Mouse (Mus musculus): Measurements from ENCODE around the gene Rpa1. TPM values are rescaled to one million over a fixed set of nuclear protein-coding genes. Genes with fewer than 3 reads are reported as not detected.
A peak's percentile ranks its signal among the peaks of the same experiment; 100 is the strongest.
"Not testable (repeated sequence)": the region's sequence is repeated elsewhere in the genome, so short reads cannot be mapped to it uniquely, and the experiment has no call there.

The Rpa1 gene
- total RNA-seq, 1 experiment from 2014 or later = 59.3 TPM

- no peak for DNase-seq
These were observed 61.3 kb downstream of the Rpa1 start for GRCm38 (mm10) chr11:75286868-75287267.

DNA sequence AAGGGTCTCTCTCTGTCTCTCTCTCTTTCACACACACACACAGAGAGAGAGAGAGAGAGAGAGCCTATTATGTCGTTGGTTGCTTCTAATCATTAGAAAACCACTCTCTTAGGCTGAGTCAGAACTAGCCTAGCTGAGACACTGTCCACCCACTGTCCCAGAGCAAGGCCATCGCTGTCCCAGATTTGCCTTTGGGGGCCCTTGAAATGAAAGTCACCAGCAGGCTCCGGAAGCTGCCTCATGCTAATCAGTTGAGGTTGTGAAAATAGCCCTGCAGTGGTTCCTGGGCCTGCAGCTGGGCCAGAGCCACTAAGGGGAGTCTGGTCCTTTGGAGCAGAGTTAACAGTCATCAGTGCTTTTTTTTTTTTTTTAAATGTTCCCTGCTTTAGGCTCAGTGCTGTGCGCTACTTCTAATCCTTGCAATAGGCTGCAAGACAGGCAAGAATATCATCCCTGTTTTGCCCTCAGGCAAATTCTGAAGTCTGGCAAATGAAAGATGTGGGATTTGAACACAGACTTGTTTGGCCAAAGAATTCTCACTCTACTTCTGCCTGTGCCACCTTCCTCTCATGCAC is 62.1 kb downstream of the Rpa1 start:
- peak; percentile 77 for DNase-seq

DNA sequence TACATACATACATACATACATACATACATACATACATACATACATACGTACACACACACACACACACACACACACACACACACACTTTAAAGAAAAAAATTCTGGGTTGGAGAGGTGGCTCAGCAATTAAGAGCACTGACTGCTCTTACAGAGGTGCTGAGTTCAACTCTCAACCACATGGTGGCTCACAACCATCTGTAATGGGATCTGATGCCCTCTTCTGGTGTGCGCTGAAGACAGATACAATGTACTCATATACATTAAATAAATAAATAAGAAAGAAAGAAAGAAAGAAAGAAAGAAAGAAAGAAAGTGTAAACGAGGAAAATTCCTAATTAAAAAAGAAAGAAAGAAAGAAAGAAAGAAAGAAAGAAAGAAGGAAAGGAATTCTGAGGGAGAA is 64.3 kb downstream of the Rpa1 start:
- not testable (repeated sequence) for DNase-seq

- peak; percentile 77 for DNase-seq
These were observed 65.5 kb downstream of the Rpa1 start for GRCm38 (mm10) chr11:75282496-75283120.

DNA sequence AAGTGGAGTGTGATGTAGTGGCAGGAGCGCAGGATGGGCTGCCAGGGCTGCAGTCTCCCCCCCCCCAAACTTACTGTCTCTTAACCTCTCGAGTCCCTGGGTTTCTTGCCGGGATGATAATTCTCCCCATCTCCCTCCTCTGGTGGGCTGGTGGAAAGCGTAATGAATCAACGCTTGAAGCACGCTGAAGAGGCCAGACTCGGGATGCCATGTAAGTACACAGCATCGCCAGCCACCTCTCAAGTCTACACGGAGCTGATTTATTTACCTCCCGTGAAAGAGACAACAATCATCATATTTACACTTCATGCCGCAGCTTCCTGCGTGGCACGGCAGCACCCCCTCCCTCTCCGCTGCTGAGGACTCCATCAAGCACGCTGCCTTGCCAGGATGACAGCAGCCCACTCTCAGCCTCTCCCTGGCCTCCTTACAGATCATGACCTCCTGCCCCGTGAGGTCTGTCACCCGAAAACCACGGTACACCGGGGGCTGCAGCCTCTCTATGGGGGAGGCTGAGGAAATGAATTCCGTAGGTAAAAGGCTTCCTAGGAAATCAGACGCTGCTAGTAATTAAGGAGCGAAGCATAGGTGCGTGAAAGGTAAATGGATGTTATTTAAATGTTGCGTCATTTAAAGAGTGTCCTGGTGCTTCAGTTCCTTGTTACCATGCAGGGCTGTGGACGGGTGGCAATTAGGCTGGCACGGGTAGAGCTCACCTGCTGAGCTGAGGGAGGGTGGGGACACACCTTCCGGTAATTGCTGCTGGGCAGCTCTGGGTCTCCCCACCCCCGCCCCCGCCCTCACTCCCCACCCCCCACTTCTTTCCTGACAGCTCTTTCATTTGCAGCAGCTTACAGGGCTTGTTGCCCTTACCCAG is 66.5 kb downstream of the Rpa1 start:
- DNase-seq = no peak

- peak; percentile 17 for DNase-seq
These were observed 67.6 kb downstream of the Rpa1 start for GRCm38 (mm10) chr11:75280435-75281001.

DNA sequence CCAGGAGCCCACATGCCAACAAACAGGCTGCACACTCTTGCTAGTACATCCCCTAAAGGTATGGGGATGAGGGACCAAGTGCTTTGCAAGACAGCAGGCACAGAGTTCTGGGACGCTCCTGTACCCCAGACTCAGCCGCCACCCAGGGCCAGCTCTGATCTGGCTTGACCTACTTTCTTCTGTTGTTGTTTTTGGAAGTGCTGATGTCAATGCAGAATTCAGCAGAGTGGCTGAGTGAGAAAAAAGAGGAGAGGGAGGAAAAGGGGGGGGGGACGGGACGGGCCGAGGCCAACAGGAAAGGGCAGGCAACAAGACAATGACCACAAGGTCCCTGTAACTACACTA is 68.1 kb downstream of the Rpa1 start:
- DNase-seq = peak; percentile 5

- DNase-seq = peak; percentile 63
These were observed 68.6 kb downstream of the Rpa1 start for GRCm38 (mm10) chr11:75279342-75280065.

GRCm38 (mm10) chr11:75279013-75279341 is 69.1 kb downstream of the Rpa1 start:
- DNase-seq = no peak

DNA sequence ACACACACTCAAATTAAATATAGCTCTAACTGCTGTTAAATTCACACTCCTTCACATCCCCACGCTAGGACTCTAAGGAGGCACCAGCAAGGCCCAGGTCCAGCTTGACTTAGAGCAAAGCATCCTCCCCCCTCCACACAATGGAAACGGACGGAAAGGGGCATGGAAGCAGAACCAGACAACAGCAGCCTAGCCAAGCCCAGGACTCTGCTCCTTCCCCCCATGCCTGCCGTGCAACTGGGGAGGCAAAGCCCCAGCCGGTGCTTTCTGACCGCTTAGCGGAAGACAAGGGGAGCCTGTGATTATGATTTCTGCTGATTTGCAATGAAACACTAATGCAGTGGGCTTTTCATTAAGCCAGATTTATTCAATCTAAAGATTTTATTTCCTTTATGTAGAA is 70.0 kb downstream of the Rpa1 start:
- no peak for DNase-seq

GRCm38 (mm10) chr11:75275035-75275434 is 73.1 kb downstream of the Rpa1 start:
- peak; percentile 7 for DNase-seq

- DNase-seq = peak; percentile 3
These were observed 74.7 kb downstream of the Rpa1 start for GRCm38 (mm10) chr11:75273466-75273865.

DNA sequence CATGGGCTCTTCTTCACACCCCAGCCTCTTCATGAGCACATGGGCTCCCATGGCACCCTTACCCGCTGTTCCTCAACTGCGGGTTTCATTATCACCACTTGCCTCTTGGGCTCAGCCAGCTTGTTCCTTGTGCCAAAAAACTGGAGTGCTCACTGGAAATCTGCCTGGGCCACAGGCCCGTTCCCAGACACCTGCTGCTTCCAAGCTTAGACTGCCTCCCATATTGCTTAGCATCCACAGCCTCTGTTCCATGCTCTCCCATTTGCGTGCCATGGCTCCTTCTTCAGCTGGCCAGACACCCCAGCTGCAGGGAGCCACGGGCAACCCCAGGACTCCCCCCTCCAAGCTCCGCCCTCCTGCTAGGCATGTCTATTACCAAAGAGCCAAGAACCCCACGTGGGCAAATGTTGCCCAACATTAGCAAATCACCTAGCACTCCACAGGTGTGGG is 77.1 kb downstream of the Rpa1 start:
- peak; percentile 24 for DNase-seq

DNA sequence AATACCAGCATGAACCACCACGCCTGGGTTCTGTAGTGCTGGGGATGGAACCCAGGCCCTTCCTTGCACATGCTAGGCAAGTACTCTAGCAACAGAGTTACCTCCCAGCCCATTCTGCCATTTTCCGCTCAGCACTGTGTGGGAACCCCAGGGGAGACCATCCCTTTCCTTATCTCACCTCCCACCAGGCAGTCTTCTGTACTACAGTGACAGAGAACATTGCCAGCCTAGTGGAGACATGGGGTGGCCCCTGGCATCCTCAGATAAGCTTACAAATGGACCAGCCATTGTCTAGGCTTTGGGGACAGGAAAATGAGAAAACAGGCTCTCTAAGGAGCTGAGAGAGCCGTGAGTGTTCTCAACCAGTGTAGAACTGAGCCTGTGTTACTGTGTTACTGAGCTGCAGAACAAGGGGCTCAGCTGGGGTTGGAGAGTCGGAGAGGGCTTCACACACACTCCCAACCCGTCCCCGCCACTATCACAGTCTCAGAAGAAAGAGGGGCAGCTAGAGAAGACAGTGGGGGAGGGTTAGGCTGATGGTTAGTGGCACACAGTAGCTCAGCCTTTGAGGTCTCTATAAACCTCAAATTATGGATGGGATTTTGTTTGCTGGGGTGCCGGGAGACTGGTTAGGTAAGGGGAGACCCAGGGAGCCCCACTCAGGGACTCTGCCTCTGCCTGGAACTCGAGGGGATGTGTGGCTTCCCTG is 77.7 kb downstream of the Rpa1 start:
- DNase-seq = no peak

DNA sequence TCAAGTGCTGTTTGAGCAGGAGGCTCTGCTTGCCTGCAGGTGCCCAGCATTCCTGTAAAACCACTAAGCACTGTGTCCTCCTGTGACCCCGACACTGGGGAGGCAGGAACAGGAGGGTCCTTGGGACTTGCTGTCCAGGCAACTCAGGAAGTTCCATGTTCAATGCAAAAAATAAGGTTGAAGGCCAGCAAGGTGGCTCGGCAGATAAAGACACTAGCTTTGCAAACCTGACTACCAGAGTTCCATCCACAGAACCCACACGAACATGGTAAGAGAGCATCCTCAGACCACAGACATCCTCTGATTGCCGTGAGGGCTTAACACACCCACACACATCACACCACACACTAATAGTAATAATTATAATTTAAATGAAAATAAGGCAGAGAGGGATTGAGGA is 78.9 kb downstream of the Rpa1 start:
- DNase-seq = no peak

DNA sequence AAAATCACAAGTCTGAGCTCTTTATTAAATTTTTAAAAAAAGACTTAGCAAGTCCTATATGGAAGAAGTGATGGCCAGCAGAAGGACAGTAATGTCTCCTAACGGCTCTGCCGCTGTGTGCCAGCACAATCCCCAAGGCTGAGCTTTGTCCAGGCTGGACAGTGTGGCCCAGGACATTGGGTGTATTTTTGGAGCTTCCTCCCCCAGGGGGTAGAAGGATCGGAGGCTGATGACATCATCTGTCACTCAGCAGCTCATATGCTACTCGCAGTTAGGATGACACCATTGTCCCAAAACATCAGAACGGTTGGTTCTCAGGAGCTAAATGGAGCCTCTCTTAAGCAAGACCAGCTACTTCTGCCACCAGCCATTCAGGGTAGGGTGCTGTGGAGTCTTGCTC is 79.6 kb downstream of the Rpa1 start:
- DNase-seq = peak; percentile 62

DNA sequence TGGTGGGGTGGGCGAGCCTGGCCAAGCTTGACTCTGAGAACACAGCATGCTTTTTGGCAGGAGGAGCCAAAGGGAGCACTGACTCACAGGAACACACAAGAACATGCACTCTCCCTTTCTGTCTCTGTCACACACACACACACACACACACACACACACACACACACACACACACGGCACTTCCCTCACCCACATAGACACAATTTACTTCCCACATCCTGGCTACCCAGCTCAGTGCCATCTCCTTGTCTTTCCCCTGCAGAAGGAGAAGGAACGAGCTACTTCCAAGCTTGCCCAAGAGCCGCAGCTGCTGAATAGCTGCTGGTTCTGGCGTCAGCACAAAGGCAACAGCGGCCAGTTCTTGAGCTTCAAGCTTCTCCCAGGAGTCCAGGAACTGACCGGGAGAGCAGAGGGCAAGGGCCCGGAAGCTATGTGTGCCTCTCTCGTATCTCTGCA is 80.3 kb downstream of the Rpa1 start:
- peak; percentile 73 for DNase-seq

DNA sequence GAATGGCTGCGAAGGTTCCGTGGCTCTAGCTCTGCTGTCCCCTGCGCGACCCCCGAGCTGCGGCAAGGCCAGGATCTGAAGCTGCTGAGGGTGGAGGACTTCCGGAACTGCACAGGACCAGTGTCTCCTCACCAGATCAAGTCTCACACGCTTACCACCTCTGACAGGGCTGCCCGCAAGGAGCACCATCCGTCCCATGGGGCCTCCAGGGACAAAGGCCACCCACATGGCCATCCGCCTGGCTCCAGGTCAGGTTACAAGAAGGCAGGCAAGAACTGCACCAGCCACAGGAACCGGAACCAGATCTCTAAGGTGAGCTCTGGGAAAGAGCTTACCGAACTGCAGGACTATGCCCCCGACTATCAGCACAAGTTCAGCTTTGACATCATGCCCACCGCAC is 82.6 kb downstream of the Rpa1 start:
- DNase-seq = no peak

- DNase-seq = no peak
These were observed 83.6 kb downstream of the Rpa1 start for GRCm38 (mm10) chr11:75264550-75264949.

GRCm38 (mm10) chr11:75263964-75264312 is 84.2 kb downstream of the Rpa1 start:
- no peak for DNase-seq

DNA sequence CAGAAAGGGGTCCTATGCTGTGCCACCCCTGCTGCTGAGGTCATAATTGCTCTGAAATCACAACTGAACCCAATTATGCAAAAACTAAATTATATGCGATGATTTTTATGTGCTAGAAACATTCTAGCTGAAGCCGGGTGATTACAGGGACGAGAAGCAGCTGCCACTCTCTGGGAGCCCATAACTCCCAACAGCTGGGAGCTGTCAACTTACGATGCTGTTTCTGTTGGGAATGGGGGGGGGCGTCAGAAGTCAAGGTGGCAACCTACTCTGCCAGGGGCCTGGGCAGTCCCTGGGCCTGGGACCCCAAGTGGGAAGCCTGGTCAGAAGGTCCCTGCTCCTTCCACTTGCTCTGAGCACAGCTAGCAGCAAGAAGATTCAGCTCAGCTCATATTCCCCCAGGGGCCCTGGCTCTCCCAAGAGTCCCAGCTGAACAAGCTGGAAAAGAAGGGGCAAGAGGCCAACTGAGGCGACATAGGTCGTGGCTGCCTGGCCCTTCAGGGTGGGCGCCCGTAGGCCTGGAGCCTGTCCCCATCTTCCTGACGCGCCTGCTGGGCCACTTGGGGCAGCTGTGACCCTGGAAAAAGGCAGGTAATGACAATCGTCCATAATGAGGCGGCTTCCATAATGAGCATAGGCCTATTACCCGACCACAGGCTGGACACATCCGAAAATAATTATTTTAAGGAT is 84.7 kb downstream of the Rpa1 start:
- no peak for DNase-seq

Measured in adrenal gland, postnatal 14 days (tissue).